Mouse (Mus musculus): ENCODE results near the gene Smyd1.

GRCm38 (mm10) chr6:71221501-71221900, 100.5 kb downstream of the Smyd1 start:
- TF ChIP-seq POLR2A (IDR thresholded peaks at IDR 0.05; ENCODE audit: low read depth, low read length) = no peak
- TF ChIP-seq CTCF (IDR thresholded peaks at IDR 0.05; ENCODE audit: extremely low read depth, insufficient read length, insufficient replicate concordance, low read depth, low read length) = no peak
